Mouse (Mus musculus): Measurements from ENCODE around the gene Rgs4. TPM values are rescaled to one million over a fixed set of nuclear protein-coding genes. Genes with fewer than 3 reads are reported as not detected.

Rgs4 gene
- polyA plus RNA-seq (2021; fragmentation: Nextera tagmentation): 87.2 and 131 TPM in 2 replicates
- long read RNA-seq, experiment 1, transcript Rgs4-201 (5 exons, 2,941 nt): major isoform, 717 of 898 reads
- long read RNA-seq, experiment 1, partial matches to known transcripts: 43 of 898 reads
- long read RNA-seq, experiment 1, other reads (novel, unspliced or antisense): 138 of 898 reads
- long read RNA-seq, experiment 2, transcript Rgs4-201 (5 exons, 2,941 nt): major isoform, 75 of 250 reads
- long read RNA-seq, experiment 2, partial matches to known transcripts: 13 of 250 reads
- long read RNA-seq, experiment 2, other reads (novel, unspliced or antisense): 162 of 250 reads

DNA sequence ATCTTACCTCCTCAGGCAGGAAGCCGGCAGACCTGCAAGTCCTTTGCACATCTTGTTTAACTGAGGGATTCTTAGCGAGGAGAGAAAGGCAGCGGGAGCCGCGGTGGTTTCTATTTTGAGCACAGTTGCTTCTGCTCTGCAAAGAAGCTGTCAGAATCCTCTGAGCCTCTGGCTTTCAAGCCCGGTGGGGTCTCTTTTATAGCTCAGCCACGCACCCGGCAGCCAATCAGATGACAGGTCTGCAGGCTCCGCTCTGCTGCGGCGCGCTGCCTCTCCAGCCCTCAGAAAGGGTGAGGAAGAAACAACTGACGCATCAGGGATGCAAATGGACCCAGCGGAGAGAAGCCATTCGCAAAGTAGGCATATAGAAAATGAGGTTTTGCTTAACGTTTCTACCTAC lies at the start of gene Rgs4:
Gene Rgs4 (minus strand): TSS at position 170 of the 400 bp plus-strand sequence.

Other genes with a start within 250 kb of the Rgs4 start
- 0.53 and 2.1 TPM in 2 replicates for gene Nuf2, start 216.2 kb downstream of the Rgs4 start, polyA plus RNA-seq (2021; fragmentation: Nextera tagmentation)
- 13.8 and 19.4 TPM in 2 replicates for gene Rgs5, start 92.1 kb downstream of the Rgs4 start, polyA plus RNA-seq (2021; fragmentation: Nextera tagmentation)
- 1.9 and 3.1 TPM in 2 replicates for gene Ccdc190, start 181.0 kb upstream of the Rgs4 start, polyA plus RNA-seq (2021; fragmentation: Nextera tagmentation)
- gene Hsd17b7, start 221.6 kb upstream of the Rgs4 start, polyA plus RNA-seq (2021; fragmentation: Nextera tagmentation): 9.7 and 13.9 TPM in 2 replicates